Mouse (Mus musculus): Measurements from ENCODE around the gene Gp1bb.

DNA sequence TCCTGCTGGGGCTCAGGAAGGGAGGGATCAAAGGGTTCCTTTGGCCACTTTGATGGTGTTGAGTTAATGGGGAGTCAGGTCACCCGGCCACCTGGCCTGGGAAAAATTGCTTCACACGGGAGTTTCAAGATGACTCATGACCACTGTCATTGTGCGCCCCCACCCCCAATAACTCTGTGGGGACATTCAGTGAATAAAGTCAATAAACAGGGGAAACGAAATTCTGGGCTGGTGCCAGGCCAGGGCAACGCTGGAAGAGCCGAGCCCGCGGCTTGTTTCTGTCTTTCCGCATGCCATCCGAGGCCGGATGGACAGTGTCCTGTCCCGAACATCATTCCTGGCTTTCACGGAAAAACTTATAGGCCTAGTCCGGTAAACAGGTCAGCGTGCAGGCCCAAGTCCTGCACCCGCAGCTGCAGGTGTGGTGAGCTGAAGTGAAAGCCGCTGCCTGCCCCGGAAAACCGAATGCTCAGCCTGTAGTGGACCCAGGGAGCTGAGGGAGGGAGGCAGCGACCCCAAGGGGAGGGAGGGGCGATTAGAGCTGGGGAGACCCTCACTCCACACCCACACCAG, 41.1 kb downstream of the Gp1bb start:
- no peak for TF ChIP-seq POLR2A (IDR thresholded peaks at IDR 0.05; ENCODE audit: control insufficient read depth in 1 of 2, insufficient read depth in 1 of 2, low read depth in 1 of 2, low read length in 2 of 2, poor library complexity in 1 of 2)
- TF ChIP-seq SMC3 (IDR thresholded peaks at IDR 0.05; ENCODE audit: low read depth, low read length) = no peak
- no peak for TF ChIP-seq RCOR1 (IDR thresholded peaks at IDR 0.05; ENCODE audit: low read depth, low read length)
- no peak for TF ChIP-seq MAZ (IDR thresholded peaks at IDR 0.05; ENCODE audit: low read depth, low read length)
- TF ChIP-seq ZC3H11A (IDR thresholded peaks at IDR 0.05; ENCODE audit: low read depth, low read length) = no peak
- no peak for TF ChIP-seq ZNF384 (IDR thresholded peaks at IDR 0.05; ENCODE audit: low read depth, low read length)
- TF ChIP-seq ZKSCAN1 (IDR thresholded peaks at IDR 0.05; ENCODE audit: low read depth, low read length) = no peak
